Mouse (Mus musculus) bone marrow macrophage, adult 2 months (primary cell): Measurements from ENCODE around the gene Ccdc181. TPM values are rescaled to one million over a fixed set of nuclear protein-coding genes. Genes with fewer than 3 reads are reported as not detected.

Source experiments
- H3K27ac ChIP-seq: 2 replicates; pipeline ENCODE4 v1.5.1; 2012; ENCODE audit warnings: low read depth, low read length; ENCODE audit not compliant: insufficient read depth
- H3K4me1 ChIP-seq: 2 replicates; pipeline ENCODE4 v1.6.1; 2012; ENCODE audit warnings: low read length; ENCODE audit not compliant: control insufficient read depth, insufficient read depth
- H3K4me3 ChIP-seq: 2 replicates; pipeline ENCODE4 v1.5.1; 2012; ENCODE audit warnings: mild to moderate bottlenecking, low read length, moderate library complexity; ENCODE audit not compliant: insufficient read depth
- CTCF ChIP-seq: IDR thresholded peaks from 2 replicates; pipeline ENCODE4 v1.5.1; 2012; ENCODE audit warnings: low read depth, mild to moderate bottlenecking, low read length, moderate library complexity
- POLR2A ChIP-seq: IDR thresholded peaks from 2 replicates; pipeline ENCODE4 v1.6.1; 2012; ENCODE audit warnings: mild to moderate bottlenecking, low read depth, low read length, borderline replicate concordance
- polyA plus RNA-seq: library from polyadenylated mRNA; stranded (reverse); fragments of >200 nt; gene quantifications from 2 replicates; pipeline ENCODE4 v1.2.4, GENCODE M21; 2012; ENCODE audit not compliant: missing spikeins, insufficient read depth, insufficient read length

The Ccdc181 gene
- polyA plus RNA-seq, 1 experiment = 10.2 TPM

- TF ChIP-seq CTCF = no peak
- TF ChIP-seq POLR2A = no peak
- Histone ChIP-seq H3K4me1 (no peaks in the 10 kb centered on the region), H3K27ac (no peak overlapping the region), H3K4me3 (no peak overlapping the region)
Measured at GRCm38 (mm10) chr1:164324878-164325277, 49.5 kb downstream of the Ccdc181 start.

- H3K4me3 ChIP-seq = no peak overlapping the region
- no peak overlapping the region for H3K27ac ChIP-seq
- no peak for TF ChIP-seq POLR2A
- TF ChIP-seq CTCF = no peak
Measured at GRCm38 (mm10) chr1:164326600-164327155, 51.3 kb downstream of the Ccdc181 start.

DNA sequence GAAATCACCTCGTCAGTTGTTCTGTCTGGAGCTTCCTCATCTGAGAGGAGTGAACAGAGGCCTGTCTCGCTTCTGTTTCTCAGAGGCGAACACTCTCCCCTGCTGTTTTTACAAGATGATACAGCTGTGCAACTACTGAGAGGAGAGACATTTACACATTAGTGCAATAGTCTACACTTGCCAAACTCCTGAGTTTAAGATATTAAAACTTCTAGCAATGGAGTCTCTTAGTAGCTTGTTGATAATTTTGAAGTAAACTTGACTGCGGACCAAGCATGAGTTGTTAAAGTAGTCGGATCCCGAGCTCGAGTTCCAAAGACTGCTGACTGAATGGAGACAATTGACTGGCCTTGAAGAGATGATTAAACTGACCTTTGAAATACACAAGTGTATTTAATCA, 52.4 kb downstream of the Ccdc181 start:
- H3K4me3 ChIP-seq = no peak overlapping the region
- no peak overlapping the region for H3K27ac ChIP-seq
- TF ChIP-seq CTCF = no peak
- no peaks in the 10 kb centered on the region for H3K4me1 ChIP-seq

More at GRCm38 (mm10) chr1:164326600-164327155, 51.3 kb downstream of the Ccdc181 start:
- no peaks in the 10 kb centered on the region for H3K4me1 ChIP-seq

DNA sequence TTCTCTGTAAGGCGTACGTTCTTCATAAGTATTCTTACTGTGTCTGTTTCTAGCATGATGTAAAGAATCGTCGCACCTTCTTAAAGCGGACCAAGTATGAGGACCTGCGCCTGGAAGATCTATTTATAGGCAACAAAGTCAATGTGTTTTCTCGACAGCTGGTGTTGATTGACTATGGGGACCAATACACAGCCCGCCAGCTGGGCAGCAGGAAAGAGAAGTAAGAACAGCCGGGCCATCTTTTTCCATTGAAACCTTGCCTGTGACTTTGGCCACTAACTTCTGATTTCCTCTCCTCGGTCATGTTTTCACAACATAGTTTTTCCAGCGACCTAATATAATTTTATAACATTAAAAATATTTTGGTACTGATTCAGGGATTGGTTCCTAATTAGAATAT, 57.2 kb downstream of the Ccdc181 start:
- TF ChIP-seq POLR2A (no peak), CTCF (no peak)
- H3K4me1 ChIP-seq = 0 out of 2 replicates have a peak, but pooled peaks cover 4% of the 10 kb centered on the region
- H3K27ac ChIP-seq = no peak overlapping the region
- H3K4me3 ChIP-seq = no peak overlapping the region

DNA sequence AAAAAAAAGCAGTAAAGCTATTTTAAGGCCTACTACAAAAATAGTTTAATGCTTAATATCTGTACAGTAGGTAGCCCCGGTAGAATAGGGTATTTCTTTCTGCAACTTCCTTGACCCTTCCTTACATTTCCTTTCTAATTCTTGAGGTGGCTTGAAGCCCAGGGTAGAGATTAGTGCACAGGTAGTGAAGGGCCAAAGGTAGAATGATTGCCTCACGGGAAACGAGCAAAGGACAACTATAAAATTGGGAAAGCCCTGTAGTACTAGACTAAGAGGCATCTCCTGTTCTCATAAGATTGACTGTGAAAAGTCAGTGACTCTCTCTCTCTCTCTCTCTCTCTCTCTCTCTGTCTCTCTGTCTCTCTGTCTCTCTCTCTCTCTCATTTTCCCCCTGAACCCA, 60.0 kb downstream of the Ccdc181 start:
- Histone ChIP-seq H3K27ac (no peak overlapping the region), H3K4me3 (no peak overlapping the region), H3K4me1 (0 out of 2 replicates have a peak, but pooled peaks cover 4% of the 10 kb centered on the region)
- no peak for TF ChIP-seq POLR2A
- TF ChIP-seq CTCF = no peak

DNA sequence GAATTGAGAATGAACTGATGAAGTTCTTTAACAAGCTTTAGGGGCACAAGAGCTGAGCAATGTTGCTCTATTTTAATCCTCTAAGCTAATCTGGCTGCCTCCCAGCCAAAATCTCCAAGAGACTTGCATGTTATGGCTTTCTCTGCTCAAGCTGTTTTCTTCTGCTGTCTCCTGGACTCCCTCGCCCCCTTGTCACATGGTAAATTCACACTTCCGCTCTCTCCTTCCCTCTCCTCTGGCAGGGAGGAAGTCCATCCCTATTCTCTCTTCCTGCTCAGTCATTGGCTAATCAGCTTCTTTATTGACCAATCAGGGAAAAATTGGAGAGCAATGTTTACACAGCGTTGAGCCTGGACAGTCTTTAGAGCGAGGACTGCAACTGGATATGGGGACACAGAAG, 60.5 kb downstream of the Ccdc181 start:
- Histone ChIP-seq H3K4me3 (no peak overlapping the region), H3K4me1 (0 out of 2 replicates have a peak, but pooled peaks cover 4% of the 10 kb centered on the region), H3K27ac (no peak overlapping the region)
- TF ChIP-seq CTCF (no peak), POLR2A (no peak)

Other genes starting within 250 kb of the Ccdc181 start
- not detected in 2 replicates for gene Sele, start 227.4 kb upstream of the Ccdc181 start, polyA plus RNA-seq
- 1.1 and 1.4 TPM in 2 replicates for gene Sell, start 213.6 kb upstream of the Ccdc181 start, polyA plus RNA-seq
- gene Selp, start 160.3 kb upstream of the Ccdc181 start, polyA plus RNA-seq = not detected in 2 replicates
- 0.09 and 0.15 TPM in 2 replicates for gene F5, start 123.7 kb upstream of the Ccdc181 start, polyA plus RNA-seq
- 6.7 and 7.3 TPM in 2 replicates for gene Slc19a2, start 26.5 kb upstream of the Ccdc181 start, polyA plus RNA-seq
- gene Nme7, start 28.5 kb downstream of the Ccdc181 start, polyA plus RNA-seq = 15.7 and 16.0 TPM in 2 replicates
- 11.0 and 11.2 TPM in 2 replicates for gene Blzf1, start 31.9 kb downstream of the Ccdc181 start, polyA plus RNA-seq
- not detected in 2 replicates for gene Atp1b1, start 182.8 kb downstream of the Ccdc181 start, polyA plus RNA-seq